Mouse (Mus musculus) spleen, adult 2 months (tissue): ENCODE measurements around the gene Ubr1.

Experiments
- CTCF ChIP-seq: fragments of 200-500 bp; IDR thresholded peaks from 2 replicates; pipeline ENCODE4 v1.5.1; 2011; ENCODE audit warnings: mild to moderate bottlenecking, inconsistent platforms; ENCODE audit not compliant: insufficient read depth, insufficient read length, insufficient replicate concordance; ENCODE audit errors: extremely low read depth
- POLR2A ChIP-seq: fragments of 200-500 bp; IDR thresholded peaks from 2 replicates; pipeline ENCODE4 v1.6.1; 2011; ENCODE audit warnings: low read depth, low read length, inconsistent platforms

DNA sequence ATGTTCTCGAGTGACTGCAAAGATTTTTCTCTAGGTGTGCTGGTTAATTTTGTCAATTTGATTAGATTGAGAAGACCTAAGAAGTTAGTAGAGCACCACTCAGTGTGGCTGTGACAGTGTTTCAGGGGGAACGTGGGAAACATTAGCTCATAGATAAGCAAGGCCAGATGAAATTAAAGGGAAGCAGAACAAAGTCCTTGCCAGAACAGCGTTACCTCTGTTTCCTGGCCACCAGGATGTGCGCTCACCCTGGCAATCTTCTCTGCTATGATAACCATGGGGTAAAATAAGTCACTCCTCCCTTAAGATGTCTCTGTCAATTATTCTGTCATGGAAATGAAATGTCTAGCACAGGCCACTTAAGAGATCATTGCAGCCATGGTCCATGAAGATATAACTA, 126.5 kb downstream of the Ubr1 start:
- TF ChIP-seq POLR2A (no peak), CTCF (no peak)
